Mouse (Mus musculus) liver, embryonic 14.5 days (tissue): ENCODE measurements around the gene Slc25a33. TPM values are rescaled to one million over a fixed set of nuclear protein-coding genes. Genes with fewer than 3 reads are reported as not detected.

Source experiments
- ATAC-seq: fragments of 200-750 bp; cut with Nextera tagmentation; 2 replicates; pipeline ENCODE4 v1.8.0; 2017; ENCODE audit warnings: moderate number of reproducible peaks, mild to moderate bottlenecking, moderate library complexity; ENCODE audit not compliant: insufficient read depth
- DNase-seq, 3 experiments: peaks; one replicate each; pipeline ENCODE4 v3.0.0-alpha.2; 2012 to 2013; ENCODE audit warnings: low read depth in 3 of 3, low spot score in 3 of 3
- H3K27ac ChIP-seq: fragments of 300-500 bp; sonication (generic); 2 replicates; pipeline ENCODE4 v1.5.1; 2014; ENCODE audit warnings: moderate library complexity, mild to moderate bottlenecking, control low read depth, inconsistent platforms
- H3K27me3 ChIP-seq: fragments of 300-500 bp; sonication (generic); 2 replicates; pipeline ENCODE4 v1.6.1; 2014; ENCODE audit warnings: mild to moderate bottlenecking, low read length, moderate library complexity; ENCODE audit not compliant: control insufficient read depth, insufficient read depth
- H3K36me3 ChIP-seq: fragments of 300-500 bp; sonication (generic); replicated peaks from 2 replicates; pipeline ENCODE4 v1.6.1; 2014; ENCODE audit warnings: low read depth; ENCODE audit not compliant: control insufficient read depth, insufficient read depth
- H3K4me1 ChIP-seq, 2 experiments: fragments of 200-500 bp in 1 of 2; fragments of 300-500 bp in 1 of 2; sonication (generic) in 1 of 2; replicated peaks; 2 replicates each; pipeline ENCODE4 v1.6.1; 2012 to 2014; ENCODE audit warnings: antibody characterized with exemption in 1 of 2, inconsistent platforms in 1 of 2, low read length in 1 of 2; ENCODE audit not compliant: control insufficient read depth in 2 of 2, insufficient read depth in 2 of 2
- H3K4me2 ChIP-seq: fragments of 300-500 bp; sonication (generic); 2 replicates; pipeline ENCODE4 v1.6.1; 2014; ENCODE audit warnings: low read depth, mild to moderate bottlenecking, control low read depth, moderate library complexity
- H3K4me3 ChIP-seq, 2 experiments: fragments of 200-500 bp in 1 of 2; fragments of 300-500 bp in 1 of 2; sonication (generic) in 1 of 2; 2 replicates each; pipeline ENCODE4 v1.5.1; 2012 to 2014; ENCODE audit warnings: low read depth in 2 of 2, low read length in 2 of 2, mild to moderate bottlenecking in 2 of 2, control low read depth in 1 of 2, inconsistent platforms in 1 of 2, moderate library complexity in 1 of 2; ENCODE audit not compliant: insufficient read depth in 1 of 2
- H3K9ac ChIP-seq: fragments of 300-500 bp; sonication (generic); replicated peaks from 2 replicates; pipeline ENCODE4 v1.6.1; 2014; ENCODE audit warnings: mild to moderate bottlenecking, control low read depth, moderate library complexity
- H3K9me3 ChIP-seq: fragments of 300-500 bp; sonication (generic); 2 replicates; pipeline ENCODE4 v1.6.1; 2016; ENCODE audit warnings: low read length, mixed read lengths; ENCODE audit not compliant: control insufficient read depth
- CTCF ChIP-seq: IDR thresholded peaks from 2 replicates; pipeline ENCODE4 v1.5.1; 2016; ENCODE audit warnings: antibody characterized with exemption, low read depth, control low read depth
- EP300 ChIP-seq: IDR thresholded peaks from 2 replicates; pipeline ENCODE4 v1.6.1; 2016; ENCODE audit warnings: antibody characterized with exemption, low read depth
- WGBS: fragments of 180-500 bp; shearing (Covaris S2); extraction: QIAGEN DNeasy Blood & Tissue Kit; methylation state at CpG from one replicate; pipeline ENCODE4 v1.1.7; 2014; ENCODE audit not compliant: insufficient replicate concordance; 5-methylcytosine and 5-hydroxymethylcytosine counted together
- polyA plus RNA-seq, 2 experiments: library from polyadenylated mRNA; depleted of rRNA in 1 of 2; stranded (reverse) in 1 of 2; unstranded in 1 of 2; fragments of >200 nt; fragmentation: Nextera tagmentation in 1 of 2; extraction: Ambion mirVana in 1 of 2; gene quantifications; 2 replicates each; pipeline versions ENCODE4 v1.2.1 to v1.2.3; 2012 to 2014

Slc25a33 gene
- polyA plus RNA-seq, 2 experiments, result 4.8 to 7.8 TPM

- DNase-seq, result no peak
- Histone ChIP-seq H3K4me2 (no peak overlapping the region), H3K9ac (no peak overlapping the region), H3K36me3 (no peaks in the 10 kb centered on the region; the same call in 1 of the 2 replicates), H3K27ac (no peak overlapping the region), H3K27me3 (no peaks in the 10 kb centered on the region), H3K4me1 (peaks cover 0 to 8% of the 10 kb centered on the region in 2 experiments; a peak in 3 of 4 replicates), H3K9me3 (no peaks in the 10 kb centered on the region), H3K4me3 (no peak overlapping the region)
- no peak for ATAC-seq
- WGBS, result 86% methylated on average over 3 of the region's 3 CpGs
- no peak for TF ChIP-seq EP300
These were observed 41.8 kb downstream of the Slc25a33 start for GRCm38 (mm10) chr4:149732313-149732712.

GRCm38 (mm10) chr4:149730827-149731226 is 43.2 kb downstream of the Slc25a33 start:
- no peaks in the 10 kb centered on the region; a peak in 1 of 4 replicates for H3K4me1 ChIP-seq
- no peaks in the 10 kb centered on the region; the same call in 1 of the 2 replicates for H3K36me3 ChIP-seq
- WGBS, result 49% methylated on average over 7 of the region's 7 CpGs
- H3K27me3 ChIP-seq, result no peaks in the 10 kb centered on the region
- TF ChIP-seq EP300 (no peak), CTCF (no peak)
- no peak for DNase-seq
- H3K4me3 ChIP-seq, result no peak overlapping the region
- H3K9me3 ChIP-seq, result no peaks in the 10 kb centered on the region
- no peak overlapping the region for H3K27ac ChIP-seq
- no peak overlapping the region for H3K9ac ChIP-seq
- no peak overlapping the region for H3K4me2 ChIP-seq
- no peak for ATAC-seq

- ATAC-seq (no peak), DNase-seq (no peak)
- Histone ChIP-seq H3K4me2 (no peak overlapping the region), H3K4me1 (no peaks in the 10 kb centered on the region; a peak in 1 of 4 replicates), H3K4me3 (no peak overlapping the region), H3K36me3 (peaks cover 3% of the 10 kb centered on the region), H3K27me3 (no peaks in the 10 kb centered on the region), H3K9ac (no peak overlapping the region), H3K27ac (no peak overlapping the region), H3K9me3 (no peaks in the 10 kb centered on the region)
- TF ChIP-seq EP300, result no peak
- TF ChIP-seq CTCF, result no peak
- 58% methylated on average over 8 of the region's 8 CpGs for WGBS
These were observed 45.3 kb downstream of the Slc25a33 start for GRCm38 (mm10) chr4:149728810-149729209.

- no peaks in the 10 kb centered on the region for H3K9me3 ChIP-seq
- WGBS, result 80% methylated on average over 5 of the region's 5 CpGs
- H3K27me3 ChIP-seq, result no peaks in the 10 kb centered on the region
- no peak overlapping the region for H3K9ac ChIP-seq
- no peak overlapping the region for H3K4me2 ChIP-seq
- H3K4me1 ChIP-seq, result no peaks in the 10 kb centered on the region; a peak in 1 of 4 replicates
- peaks cover 3% of the 10 kb centered on the region for H3K36me3 ChIP-seq
- no peak overlapping the region for H3K4me3 ChIP-seq
- no peak for ATAC-seq
- no peak for DNase-seq
- no peak for TF ChIP-seq EP300
- no peak overlapping the region for H3K27ac ChIP-seq
These were observed 46.4 kb downstream of the Slc25a33 start for GRCm38 (mm10) chr4:149727636-149728035.

- ATAC-seq, result 0 out of 2 replicates have a peak, but pooled peaks have one; percentile 31
- 40% methylated on average over 15 of the region's 15 CpGs for WGBS
- no peak overlapping the region for H3K27ac ChIP-seq
These were observed 48.3 kb downstream of the Slc25a33 start for GRCm38 (mm10) chr4:149725661-149726350.

More at GRCm38 (mm10) chr4:149725661-149726350, 48.3 kb downstream of the Slc25a33 start:
- Histone ChIP-seq H3K9me3 (no peaks in the 10 kb centered on the region), H3K4me3 (no peak overlapping the region), H3K36me3 (peaks cover 3% of the 10 kb centered on the region), H3K27me3 (no peaks in the 10 kb centered on the region), H3K4me2 (no peak overlapping the region), H3K9ac (no peak overlapping the region), H3K4me1 (no peaks in the 10 kb centered on the region)
- peak in 1 of 3 experiments; percentile 24 for DNase-seq
- peak; percentile 90 for TF ChIP-seq CTCF
- no peak for TF ChIP-seq EP300
